Mouse (Mus musculus): ENCODE data around the gene Ubxn11. TPM values are rescaled to one million over a fixed set of nuclear protein-coding genes. Genes with fewer than 3 reads are reported as not detected.
A peak's percentile ranks its signal among the peaks of the same experiment; 100 is the strongest.

Ubxn11 gene
- total and polyA plus RNA-seq, 3 experiments, result 5.4 to 11.9 TPM; not detected in 1

- Histone ChIP-seq H3K4me3 (ENCODE audit: control insufficient read depth in 1 of 2, insufficient read depth in 1 of 2, low read depth in 2 of 2, low read length in 2 of 2) (peak overlapping the region; percentile 43 to 53; a peak in 3 of 4 replicates), H3K27me3 (ENCODE audit: control insufficient read depth in 1 of 2, insufficient read depth in 2 of 2, low read length in 2 of 2) (no peaks in the 10 kb centered on the region)
- TF ChIP-seq TAL1 (IDR thresholded peaks at IDR 0.05; ENCODE audit: low read length), result no peak
- peak; percentile 80 for TF ChIP-seq ELF1 (IDR thresholded peaks at IDR 0.05; ENCODE audit: low read depth, low read length)
- no peak for TF ChIP-seq JUND (IDR thresholded peaks at IDR 0.05; ENCODE audit: low read depth, low read length)
- TF ChIP-seq NELFE (IDR thresholded peaks at IDR 0.05; ENCODE audit: low read depth, low read length), result no peak; the same call in 1 of the 2 replicates
- TF ChIP-seq MAFK (IDR thresholded peaks at IDR 0.05; ENCODE audit: borderline replicate concordance, low read depth, low read length), result no peak
- no peak for TF ChIP-seq MAX (IDR thresholded peaks at IDR 0.05; ENCODE audit: low read length)
- TF ChIP-seq EP300 (IDR thresholded peaks at IDR 0.05; ENCODE audit: low read depth in 1 of 2, low read length in 2 of 2), result no peak
- TF ChIP-seq TBP (IDR thresholded peaks at IDR 0.05; ENCODE audit: low read depth, low read length), result peak; percentile 49; the same call in 1 of the 2 replicates
- no peak for TF ChIP-seq RCOR1 (IDR thresholded peaks at IDR 0.05; ENCODE audit: low read depth, low read length)
- TF ChIP-seq CTCF (IDR thresholded peaks at IDR 0.05 in 2 of 3, conservative IDR thresholded peaks at IDR 0.05 in 1 of 3; ENCODE audit: control insufficient read depth in 1 of 3, insufficient read depth in 1 of 3, low read depth in 2 of 3, low read length in 3 of 3, poor library complexity in 1 of 3, severe bottlenecking in 1 of 3), result no peak
- TF ChIP-seq MYC (IDR thresholded peaks at IDR 0.05; ENCODE audit: low read depth, low read length), result no peak
- no peak for TF ChIP-seq SMC3 (IDR thresholded peaks at IDR 0.05; ENCODE audit: low read depth, low read length)
- no peak for TF ChIP-seq E2F4 (IDR thresholded peaks at IDR 0.05; ENCODE audit: borderline replicate concordance, low read depth, low read length)
- TF ChIP-seq RAD21 (IDR thresholded peaks at IDR 0.05; ENCODE audit: low read depth, low read length), result no peak
- TF ChIP-seq ZC3H11A (IDR thresholded peaks at IDR 0.05; ENCODE audit: low read depth, low read length), result no peak
- TF ChIP-seq GATA1 (IDR thresholded peaks at IDR 0.05; ENCODE audit: low read depth, low read length), result peak; percentile 19; the same call in 1 of the 2 replicates
- no peak for TF ChIP-seq USF2 (IDR thresholded peaks at IDR 0.05; ENCODE audit: borderline replicate concordance in 1 of 2, insufficient read depth in 1 of 2, low read depth in 1 of 2, low read length in 2 of 2)
- TF ChIP-seq NRF1 (IDR thresholded peaks at IDR 0.05; ENCODE audit: insufficient read depth, low read depth, low read length, poor library complexity, severe bottlenecking), result no peak
- no peak for TF ChIP-seq TCF12 (IDR thresholded peaks at IDR 0.05; ENCODE audit: low read depth, low read length)
- peak in 1 of 2 experiments; percentile 37; a peak in 1 of 4 replicates for TF ChIP-seq POLR2A (IDR thresholded peaks at IDR 0.05; ENCODE audit: control insufficient read depth in 1 of 2, insufficient read depth in 1 of 2, low read depth in 1 of 2, low read length in 2 of 2, poor library complexity in 1 of 2)
- TF ChIP-seq UBTF (IDR thresholded peaks at IDR 0.05; ENCODE audit: borderline replicate concordance, insufficient read depth, low read depth, low read length), result no peak
- no peak for TF ChIP-seq ZNF384 (IDR thresholded peaks at IDR 0.05; ENCODE audit: low read depth, low read length)
- no peak for TF ChIP-seq CHD1 (IDR thresholded peaks at IDR 0.05; ENCODE audit: low read depth, low read length)
- TF ChIP-seq ETS1 (IDR thresholded peaks at IDR 0.05; ENCODE audit: low read depth, low read length), result peak; percentile 15; the same call in 1 of the 2 replicates
- no peak for TF ChIP-seq ZKSCAN1 (IDR thresholded peaks at IDR 0.05; ENCODE audit: low read depth, low read length)
- peak; percentile 55 for TF ChIP-seq SIN3A (IDR thresholded peaks at IDR 0.05; ENCODE audit: low read length)
- no peak for TF ChIP-seq POLR2AphosphoS5 (IDR thresholded peaks at IDR 0.05; ENCODE audit: borderline replicate concordance, low read depth, low read length)
- TF ChIP-seq BHLHE40 (IDR thresholded peaks at IDR 0.05; ENCODE audit: borderline replicate concordance, low read depth, low read length), result no peak
- no peak for TF ChIP-seq ZMIZ1 (IDR thresholded peaks at IDR 0.05; ENCODE audit: low read depth, low read length)
- TF ChIP-seq MXI1 (IDR thresholded peaks at IDR 0.05; ENCODE audit: low read depth, low read length), result no peak
- no peak for TF ChIP-seq MAZ (IDR thresholded peaks at IDR 0.05; ENCODE audit: low read depth, low read length)
- TF ChIP-seq MYB (IDR thresholded peaks at IDR 0.05; ENCODE audit: low read depth, low read length), result no peak
- TF ChIP-seq HCFC1 (IDR thresholded peaks at IDR 0.05; ENCODE audit: low read depth, low read length), result no peak
- TF ChIP-seq GABPA (IDR thresholded peaks at IDR 0.05; ENCODE audit: low read depth, low read length), result no peak
- TF ChIP-seq POLR2AphosphoS2 (IDR thresholded peaks at IDR 0.05; ENCODE audit: low read length), result no peak
- TF ChIP-seq KAT2A (conservative IDR thresholded peaks at IDR 0.05; ENCODE audit: low read depth, low read length), result no peak
- TF ChIP-seq CHD2 (IDR thresholded peaks at IDR 0.05; ENCODE audit: low read length), result no peak
Measured at GRCm38 (mm10) chr4:134061166-134061830, 41.1 kb upstream of the Ubxn11 start.

More at GRCm38 (mm10) chr4:134061166-134061830, 41.1 kb upstream of the Ubxn11 start:
- H3K9me3 ChIP-seq (replicated peaks; ENCODE audit: insufficient read depth, low read length), result no peaks in the 10 kb centered on the region
- peaks cover 0 to 3% of the 10 kb centered on the region in 2 experiments; a peak in 2 of 4 replicates for H3K36me3 ChIP-seq (ENCODE audit: control insufficient read depth in 1 of 2, insufficient read depth in 2 of 2, low read length in 2 of 2)
- no peaks in the 10 kb centered on the region for H3K79me2 ChIP-seq (ENCODE audit: control insufficient read depth, insufficient read depth, low read length, poor library complexity)
- H3K27ac ChIP-seq (ENCODE audit: control insufficient read depth, low read depth, low read length), result peak overlapping the region; percentile 20
- DNase-seq (ENCODE audit: low read depth, low spot score), result peak; percentile 88
- H3K4me1 ChIP-seq (ENCODE audit: control insufficient read depth in 1 of 2, insufficient read depth in 2 of 2, low read length in 2 of 2), result peaks cover 3 to 18% of the 10 kb centered on the region in 2 experiments
- H3K9ac ChIP-seq (ENCODE audit: control insufficient read depth, low read depth, low read length, poor library complexity, severe bottlenecking), result 0 out of 2 replicates have a peak overlapping the region, but pooled peaks have one; percentile 16

Data from MEL (cell line).